Mouse (Mus musculus): Measurements from ENCODE around the gene Gm6871.

GRCm38 (mm10) chr7:41560681-41561080 lies 12.8 kb downstream of the Gm6871 start:
- TF ChIP-seq POLR2A (IDR thresholded peaks at IDR 0.05; ENCODE audit: extremely low read depth, insufficient read depth, low read length) (no peak), CTCF (IDR thresholded peaks at IDR 0.05; ENCODE audit: low read depth, low read length) (no peak)
